26 mouse cellular contexts compared by ENCODE assay signal in the genomic region with DNA sequence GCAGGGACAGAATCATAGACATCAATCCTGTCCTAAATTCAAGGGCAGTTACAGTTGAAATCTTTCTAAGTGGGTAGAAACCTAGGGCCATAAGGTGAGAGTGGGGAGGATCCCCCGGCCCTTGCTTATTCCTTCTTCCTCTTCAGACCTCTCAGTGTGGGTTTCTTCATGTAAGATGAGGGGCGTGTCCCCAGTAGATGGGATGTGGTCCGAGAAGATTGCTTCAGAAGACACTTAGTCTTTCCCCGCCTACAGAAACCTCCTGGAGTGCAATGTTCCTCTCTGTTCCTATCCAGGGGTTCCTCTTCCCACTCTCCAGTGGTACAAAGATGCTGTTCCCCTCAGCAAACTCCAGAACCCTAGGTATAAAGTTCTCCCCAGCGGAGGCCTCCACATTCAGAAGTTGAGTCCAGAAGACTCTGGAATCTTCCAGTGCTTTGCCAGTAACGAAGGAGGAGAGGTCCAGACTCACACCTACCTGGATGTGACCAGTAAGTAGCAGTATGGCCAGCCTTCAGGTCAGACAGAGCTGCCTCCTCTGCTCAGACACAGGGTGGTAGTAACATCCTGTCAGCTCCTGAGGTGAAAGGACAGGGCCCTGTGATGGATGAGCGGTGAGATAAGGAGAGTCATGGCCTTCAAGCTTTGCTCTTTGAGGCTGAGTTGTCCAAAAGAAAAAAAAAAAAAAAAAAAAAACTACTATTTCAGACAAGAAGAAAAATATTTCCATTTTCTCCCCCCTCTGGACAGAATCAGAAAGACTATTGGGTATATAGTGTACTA.
DNase-seq lines count a peak whose midpoint lies in the region; ATAC-seq lines count a peak whose summit lies in the region.
"Had no signal": no experiment of that assay in that cellular context is flagged by ENCODE, and none has a peak within 500 bp of the region (broad histone marks: within the 10 kb centered on the region; RNA-seq: fewer than 3 reads in every experiment).

No protein-coding gene starts in this region.

- peak; percentile 57 for DNase-seq in adrenal gland, adult 2 months
- peak; percentile 42 for DNase-seq in adrenal gland, adult 8-10 months
- DNase-seq in adrenal gland, postnatal 25 days = peak; percentile 10
- DNase-seq in cerebellum, adult 8-10 months = no peak
- no peak for DNase-seq in spleen, postnatal 4 days (ENCODE audit: low spot score in 2 of 2)
- no peak for DNase-seq in layer of hippocampus, adult 8-10 months (ENCODE audit: low spot score in 2 of 2)
- DNase-seq: cerebellum, adult 11 months; cerebellum, adult 2 months; cerebellum, postnatal 10 days; cerebellum, postnatal 36 days; forebrain, postnatal 0 days; gastrocnemius, adult 2 months; gastrocnemius, postnatal 14 days; heart, adult 18-20 months; heart, postnatal 36 days; kidney, adult 11 months had no signal

- no peak overlapping the region for H3K4me3 ChIP-seq in heart, embryonic 11.5 days (ENCODE audit: low read depth, low read length)
- H3K4me3 ChIP-seq: forebrain, embryonic 10.5 days; forebrain, embryonic 13.5 days; gastrocnemius, adult 2 months; heart, embryonic 10.5 days; hindbrain, embryonic 10.5 days; hindbrain, embryonic 13.5 days; intestine, embryonic 15.5 days had no signal

- WGBS in heart, embryonic 11.5 days (ENCODE audit: insufficient replicate concordance) = 74% methylated on average over 7 of the region's 7 CpGs

- no peaks in the 10 kb centered on the region for H3K9me3 ChIP-seq in heart, embryonic 11.5 days (replicated peaks; ENCODE audit: control insufficient read depth, low read length)
- H3K9me3 ChIP-seq: forebrain, embryonic 10.5 days; forebrain, embryonic 13.5 days; heart, embryonic 10.5 days; hindbrain, embryonic 10.5 days; hindbrain, embryonic 13.5 days; intestine, embryonic 15.5 days had no signal

- no peaks in the 10 kb centered on the region for H3K27me3 ChIP-seq in heart, embryonic 11.5 days (ENCODE audit: control insufficient read depth, insufficient read depth, low read length)
- H3K27me3 ChIP-seq: forebrain, embryonic 13.5 days; hindbrain, embryonic 13.5 days; intestine, embryonic 15.5 days had no signal

- no peak overlapping the region for H3K27ac ChIP-seq in heart, embryonic 11.5 days (ENCODE audit: low read depth, low read length)
- H3K27ac ChIP-seq: forebrain, embryonic 10.5 days; forebrain, embryonic 13.5 days; gastrocnemius, adult 2 months; heart, embryonic 10.5 days; hindbrain, embryonic 10.5 days; hindbrain, embryonic 13.5 days; intestine, embryonic 15.5 days had no signal

- H3K4me2 ChIP-seq in heart, embryonic 11.5 days = no peak overlapping the region
- H3K4me2 ChIP-seq: forebrain, embryonic 13.5 days; hindbrain, embryonic 13.5 days; intestine, embryonic 15.5 days had no signal

- H3K4me1 ChIP-seq in heart, embryonic 11.5 days (ENCODE audit: control insufficient read depth, insufficient read depth, low read length) = no peaks in the 10 kb centered on the region
- H3K4me1 ChIP-seq: forebrain, embryonic 10.5 days; hindbrain, embryonic 10.5 days; intestine, embryonic 15.5 days had no signal

- H3K9ac ChIP-seq in heart, embryonic 11.5 days (ENCODE audit: low read depth, low read length) = no peak overlapping the region
- H3K9ac ChIP-seq: forebrain, embryonic 13.5 days; forebrain, postnatal 0 days; hindbrain, embryonic 13.5 days; intestine, embryonic 15.5 days had no signal

- no peaks in the 10 kb centered on the region for H3K36me3 ChIP-seq in heart, embryonic 11.5 days (ENCODE audit: control insufficient read depth, insufficient read depth, low read length)
- H3K36me3 ChIP-seq: forebrain, embryonic 10.5 days; heart, embryonic 10.5 days; hindbrain, embryonic 10.5 days; hindbrain, embryonic 13.5 days; intestine, embryonic 15.5 days had no signal

- ATAC-seq in granulocyte monocyte progenitor cell, adult 5-6 weeks (replicated peaks; ENCODE audit: poor library complexity, severe bottlenecking) = peak; percentile 88
- ATAC-seq in heart, embryonic 11.5 days (replicated peaks; ENCODE audit: insufficient number of reproducible peaks, low FRiP score, low TSS enrichment) = no peak
- ATAC-seq: activated CD4-positive, CD25-positive, alpha-beta regulatory T cell, adult 4 months; forebrain, embryonic 13.5 days; forebrain, postnatal 0 days; hindbrain, embryonic 16.5 days; intestine, embryonic 15.5 days had no signal

Comparison
In these comparisons a context has a peak if more than half of its experiments do, and no peak if none do; other contexts are left out.
1. DNase-seq: peak in adrenal gland, adult 2 months (single experiment), adrenal gland, adult 8-10 months (single experiment) and adrenal gland, postnatal 25 days (single experiment); none in cerebellum, adult 8-10 months (single experiment), spleen, postnatal 4 days (0 of 2) and layer of hippocampus, adult 8-10 months (0 of 2).